Mouse (Mus musculus) urinary bladder, adult 2 months (tissue): ENCODE results near the gene Acot7. TPM values are rescaled to one million over a fixed set of nuclear protein-coding genes. Genes with fewer than 3 reads are reported as not detected.

Experiments
- DNase-seq: peaks from one replicate; pipeline ENCODE4 v3.0.0; 2022; ENCODE audit warnings: low spot score
- polyA plus RNA-seq: library from polyadenylated mRNA; depleted of rRNA; stranded (reverse); fragments of >200 nt; gene quantifications from 2 replicates; pipeline ENCODE4 v1.2.3, GENCODE M21; 2012; rRNA removed

Acot7 gene
- 44.9 and 48.1 TPM in 2 replicates for polyA plus RNA-seq

- peak; percentile 77 for DNase-seq
Observed at GRCm38 (mm10) chr4:152177537-152178343, at the start of gene Acot7. Gene Acot7 (plus strand): TSS chr4:152178134.

DNA sequence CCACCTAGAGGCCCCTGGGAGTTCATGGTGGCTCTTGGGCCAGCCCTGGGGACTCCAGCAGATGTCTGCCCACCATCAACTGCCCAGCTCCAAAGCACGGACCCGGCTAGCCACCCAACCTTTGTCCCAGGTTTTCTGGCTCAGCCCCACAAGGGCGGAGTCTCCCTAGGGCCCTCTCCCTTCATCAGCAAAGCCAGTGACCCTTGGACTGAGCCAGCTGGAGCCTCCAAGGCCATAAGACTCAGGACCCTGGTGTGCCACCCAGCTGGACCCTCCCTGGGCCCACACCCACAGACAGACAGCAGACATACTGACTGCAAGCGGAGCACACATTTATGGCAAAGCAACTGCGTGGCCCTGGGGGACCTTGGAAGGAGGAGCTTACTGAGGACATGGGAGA is 49.1 kb upstream of the Acot7 start:
- no peak for DNase-seq

- no peak for DNase-seq
Observed at GRCm38 (mm10) chr4:152129395-152129930, 48.5 kb upstream of the Acot7 start.

- DNase-seq: no peak
Observed at GRCm38 (mm10) chr4:152130771-152131653, 46.9 kb upstream of the Acot7 start.

DNA sequence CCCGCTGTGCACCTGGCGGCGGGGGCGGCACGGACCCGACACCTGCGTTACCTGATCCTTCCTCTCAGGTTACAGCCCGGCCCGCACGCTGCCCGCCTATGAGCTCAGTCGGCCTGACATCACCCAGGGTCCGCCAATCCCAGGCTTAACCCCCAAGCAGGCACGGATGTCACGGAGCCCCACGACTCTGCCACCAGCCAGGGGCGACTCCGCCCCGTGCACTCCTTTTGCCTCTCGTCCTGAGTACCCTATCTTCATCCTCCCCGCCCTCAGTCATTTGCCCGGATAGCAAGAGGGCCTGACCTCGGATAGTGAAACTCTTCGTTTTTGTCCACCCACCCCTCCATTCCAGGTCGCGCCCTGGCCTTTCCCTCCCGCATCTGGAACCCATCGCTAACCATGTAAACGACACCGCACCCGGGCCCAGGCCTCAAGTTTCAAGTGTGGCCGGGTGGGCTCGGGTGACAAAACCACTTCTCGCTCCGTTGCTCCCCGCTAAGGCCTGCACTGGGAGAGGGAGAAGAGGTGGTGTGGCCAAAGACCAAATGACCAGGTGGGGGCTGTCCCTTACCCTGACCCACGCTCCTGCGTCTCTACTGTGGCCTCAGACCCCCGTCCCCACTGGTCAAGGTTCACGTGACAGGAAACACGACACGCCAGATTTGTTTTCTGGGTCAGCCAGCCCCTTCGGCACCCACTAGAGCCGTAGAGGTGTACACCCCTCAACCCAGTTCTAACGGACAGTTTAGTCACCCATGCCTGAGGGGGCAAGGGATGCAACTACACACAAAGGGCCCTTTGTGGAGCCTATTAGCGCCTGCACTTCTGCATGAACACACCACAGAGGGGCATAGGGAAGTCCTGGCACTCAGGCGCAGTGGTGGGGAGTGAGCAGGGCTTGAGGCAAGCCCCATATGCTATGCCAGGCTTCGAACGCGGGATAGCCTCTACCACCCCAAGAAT is 45.8 kb upstream of the Acot7 start:
- DNase-seq: no peak

GRCm38 (mm10) chr4:152132772-152133169 is 45.2 kb upstream of the Acot7 start:
- DNase-seq: no peak

DNA sequence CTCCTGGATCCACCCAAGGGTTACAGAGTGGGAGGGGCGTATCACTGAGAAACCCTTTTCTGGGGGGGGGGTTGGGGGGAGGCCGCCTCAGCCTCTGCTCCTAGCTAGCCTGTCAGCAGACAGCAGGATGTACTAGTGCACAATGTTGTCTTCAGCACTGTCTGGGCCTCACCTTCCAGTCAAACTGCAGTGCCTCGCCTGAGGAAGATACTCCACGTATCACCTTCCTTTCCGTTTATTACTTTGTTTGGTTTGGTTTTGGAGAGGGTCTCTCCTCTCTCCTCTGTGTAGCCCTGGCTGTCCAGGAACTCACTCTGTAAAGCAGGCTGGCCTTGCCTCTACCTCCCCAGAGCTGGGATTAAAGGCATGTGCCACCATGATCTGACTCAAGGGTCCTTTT is 44.7 kb upstream of the Acot7 start:
- DNase-seq: no peak

DNA sequence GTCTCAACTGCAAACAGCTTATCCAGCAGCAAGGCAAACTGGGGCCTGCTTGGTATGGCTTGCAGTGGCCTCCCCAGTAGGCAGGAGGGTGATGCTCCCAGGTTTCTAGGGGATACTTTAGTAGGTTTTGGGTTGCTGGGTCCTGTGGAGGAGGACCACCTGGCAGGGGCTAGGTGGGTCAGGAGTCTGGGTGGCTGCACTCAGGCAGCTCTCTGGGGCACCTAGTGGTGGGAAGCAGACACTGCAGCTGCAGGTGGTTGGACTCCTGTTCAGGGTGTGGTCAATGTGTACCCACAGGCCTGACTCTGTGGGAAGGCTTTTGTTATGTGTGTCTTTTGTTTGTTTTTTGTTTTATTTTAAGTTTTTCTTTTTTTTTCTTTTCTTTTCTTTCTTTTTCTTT is 43.4 kb upstream of the Acot7 start:
- no peak for DNase-seq

- no peak for DNase-seq
Observed at GRCm38 (mm10) chr4:152135363-152135762, 42.6 kb upstream of the Acot7 start.

DNA sequence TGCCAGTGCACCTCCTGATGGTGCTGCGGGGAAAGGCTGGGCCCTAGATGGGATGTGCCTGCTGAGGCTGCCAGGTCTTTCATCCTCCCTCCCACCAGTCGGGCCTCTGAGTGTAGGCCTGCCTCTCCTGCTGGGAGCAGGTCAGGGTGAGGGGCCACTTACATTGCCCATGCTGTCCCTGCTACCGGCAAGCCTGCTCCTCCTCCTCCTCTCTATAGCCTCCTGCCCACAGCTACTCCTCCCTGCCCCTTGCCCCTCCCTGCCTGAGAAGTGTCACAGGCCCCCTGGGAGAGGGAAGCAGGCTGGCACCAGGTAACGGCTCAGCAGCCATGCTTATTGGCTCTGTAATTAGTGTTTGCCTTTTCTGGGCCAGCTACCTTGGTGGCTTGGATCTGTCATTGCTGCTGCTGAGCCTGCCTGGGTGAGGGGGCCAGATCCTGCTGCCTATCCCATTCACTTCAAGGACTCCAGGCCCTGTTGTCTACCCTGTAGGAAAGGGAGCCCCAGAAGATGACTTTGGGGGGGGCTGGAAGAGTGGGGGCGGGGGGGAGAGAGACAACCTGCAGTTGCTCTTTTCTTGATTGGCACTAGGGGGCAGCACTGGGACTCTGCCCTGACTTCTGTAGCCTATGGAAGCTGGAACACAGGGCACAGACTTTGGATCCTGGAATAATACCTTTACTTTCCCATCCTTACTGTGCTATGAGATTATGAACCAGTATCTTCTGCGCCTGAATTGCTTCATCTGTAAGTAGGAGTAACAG is 41.6 kb upstream of the Acot7 start:
- DNase-seq: no peak

DNA sequence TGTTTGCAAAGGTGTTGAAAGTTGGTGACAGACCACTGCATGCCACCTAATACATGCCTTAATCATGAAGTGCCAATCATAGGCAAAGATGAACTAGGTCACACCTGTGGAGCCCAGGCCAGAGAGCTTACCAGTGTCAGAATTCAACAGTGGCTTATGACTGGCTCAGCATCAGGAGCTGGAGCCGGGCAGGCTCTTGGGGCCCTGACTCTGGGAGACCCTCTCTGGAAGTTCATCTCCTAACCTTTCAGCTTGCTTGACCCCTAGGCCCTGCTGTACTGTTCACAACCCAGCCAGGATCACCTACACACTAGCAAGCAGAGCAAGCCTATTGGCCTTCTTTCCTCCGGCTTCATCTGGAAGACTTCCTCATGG is 41.1 kb upstream of the Acot7 start:
- no peak for DNase-seq

DNA sequence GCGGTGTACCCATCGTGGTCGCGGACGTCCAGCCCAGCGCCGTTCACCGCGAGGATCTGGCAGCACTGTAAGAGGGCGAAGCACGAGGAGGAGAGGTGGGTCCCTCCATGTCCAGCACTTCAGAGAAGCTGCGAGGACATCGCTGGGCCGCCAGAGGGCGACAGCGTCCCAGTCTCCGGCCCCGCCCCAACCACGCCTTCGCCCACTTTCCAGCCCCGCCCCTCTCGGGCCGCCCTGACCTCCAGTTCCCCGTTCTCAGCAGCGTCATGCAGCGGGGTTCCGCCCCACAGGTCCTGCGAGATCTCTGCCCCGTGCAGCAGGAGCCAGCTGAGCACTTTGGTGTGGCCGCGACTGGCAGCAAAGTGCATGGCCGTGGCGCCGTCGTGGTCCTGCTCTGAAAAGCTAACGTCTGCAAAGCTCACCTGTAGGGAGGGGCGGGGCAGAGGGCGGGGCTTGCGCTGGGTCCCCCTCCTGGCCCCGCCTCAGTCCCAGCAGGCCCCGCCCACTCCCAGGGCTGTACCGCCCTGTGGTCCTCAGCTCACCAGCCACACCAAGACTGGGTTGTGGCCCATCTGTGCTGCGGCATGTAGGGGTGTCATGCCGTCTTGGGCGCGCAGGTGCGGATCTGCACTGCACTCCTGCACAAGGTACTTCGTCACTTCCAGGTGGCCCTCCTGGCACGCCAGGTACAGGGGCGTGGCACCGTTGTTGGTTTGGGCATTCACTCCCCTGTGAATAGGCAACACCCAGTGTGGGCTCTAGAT is 39.3 kb upstream of the Acot7 start:
- peak; percentile 83 for DNase-seq

- no peak for DNase-seq
Observed at GRCm38 (mm10) chr4:152140441-152140840, 37.5 kb upstream of the Acot7 start.

- DNase-seq: no peak
Observed at GRCm38 (mm10) chr4:152141521-152142135, 36.3 kb upstream of the Acot7 start.

GRCm38 (mm10) chr4:152143632-152144031 is 34.3 kb upstream of the Acot7 start:
- DNase-seq: no peak

GRCm38 (mm10) chr4:152145473-152145872 is 32.5 kb upstream of the Acot7 start:
- no peak for DNase-seq

- no peak for DNase-seq
Observed at GRCm38 (mm10) chr4:152146033-152146827, 31.7 kb upstream of the Acot7 start.

DNA sequence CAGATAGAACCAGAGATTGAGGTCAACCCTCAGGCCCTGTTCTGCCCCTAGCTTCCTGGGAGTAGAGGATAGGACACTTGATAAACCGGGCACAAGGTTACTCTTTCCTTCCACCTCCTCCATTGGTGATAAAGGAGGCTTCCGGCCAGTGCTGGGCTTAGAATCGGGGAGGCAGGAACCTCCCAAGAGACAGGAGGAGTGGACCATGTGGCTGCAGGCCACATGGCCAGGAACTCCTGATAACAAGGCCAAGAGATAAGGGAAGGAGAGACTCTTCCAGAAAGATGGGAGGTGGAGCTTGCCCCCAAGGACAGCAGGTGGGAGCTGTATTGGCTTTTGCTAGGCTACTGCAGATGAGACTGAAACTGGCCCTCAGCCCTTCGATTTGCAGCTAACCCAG is 27.4 kb upstream of the Acot7 start:
- DNase-seq: no peak
